Mouse (Mus musculus) layer of hippocampus, adult 9-11 months (tissue): ENCODE results near the gene Glra2.
"Not testable (repeated sequence)": the region's sequence is repeated elsewhere in the genome, so short reads cannot be mapped to it uniquely, and the experiment has no call there.

Experiments
- DNase-seq: peaks from one replicate; pipeline ENCODE4 v3.0.0; 2022

Gene Glra2

GRCm38 (mm10) chrX:165326939-165327698 lies at the start of gene Glra2:
TSS of gene Glra2 (minus strand) at chrX:165327393.
- no peak for DNase-seq

GRCm38 (mm10) chrX:165362798-165363197 lies 35.6 kb upstream of the Glra2 start:
- no peak for DNase-seq

- no peak for DNase-seq
Measured at GRCm38 (mm10) chrX:165344611-165345010, 17.4 kb upstream of the Glra2 start.

- peak; percentile 7 for DNase-seq
Measured at GRCm38 (mm10) chrX:165327699-165328333, 623 bp upstream of the Glra2 start.

GRCm38 (mm10) chrX:165193550-165193949 lies 133.6 kb downstream of the Glra2 start:
- peak; percentile 3 for DNase-seq

GRCm38 (mm10) chrX:165191170-165191569 lies 136.0 kb downstream of the Glra2 start:
- DNase-seq: no peak

- not testable (repeated sequence) for DNase-seq
Measured at GRCm38 (mm10) chrX:165182948-165183347, 144.2 kb downstream of the Glra2 start.

- DNase-seq: no peak
Measured at GRCm38 (mm10) chrX:165156549-165156948, 170.6 kb downstream of the Glra2 start.

- peak; percentile 17 for DNase-seq
Measured at GRCm38 (mm10) chrX:165104171-165104570, 223.0 kb downstream of the Glra2 start.
